Mouse (Mus musculus): Measurements from ENCODE around the gene Stxbp6. TPM values are rescaled to one million over a fixed set of nuclear protein-coding genes. Genes with fewer than 3 reads are reported as not detected.

Gene Stxbp6
- polyA plus RNA-seq, 1 experiment from 2014 or later: 20.0 TPM

DNA sequence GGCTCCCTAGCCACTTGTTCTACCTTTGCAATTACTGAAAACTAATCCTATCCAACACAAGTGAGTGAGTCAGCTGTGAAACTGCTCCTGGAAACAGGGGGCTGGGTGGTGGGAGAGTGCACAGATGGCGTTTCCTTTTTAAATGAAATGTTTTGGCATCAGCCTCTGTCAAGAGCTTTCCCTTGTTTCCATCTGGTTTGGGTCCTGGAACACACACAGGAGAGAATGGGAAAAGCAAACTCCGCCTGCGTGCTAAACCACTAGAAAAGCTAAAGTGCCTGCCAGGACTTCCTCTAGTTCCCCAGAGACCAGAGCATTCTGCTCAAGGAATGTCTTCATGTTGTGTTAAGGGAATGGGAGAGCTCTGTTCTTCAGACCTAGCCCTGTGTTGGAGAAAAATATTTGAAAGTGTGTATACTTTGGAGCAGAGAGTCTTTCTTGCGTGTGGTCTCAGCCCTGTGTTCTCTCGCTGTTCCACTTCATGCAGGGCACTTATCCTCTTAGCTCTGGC, 61.2 kb downstream of the Stxbp6 start:
- 34% methylated on average over 5 of the region's 5 CpGs for WGBS
- Histone ChIP-seq H3K27me3 (no peaks in the 10 kb centered on the region), H3K4me2 (no peak overlapping the region), H3K4me3 (no peak overlapping the region), H3K9ac (no peak overlapping the region), H3K9me3 (no peaks in the 10 kb centered on the region), H3K4me1 (peaks cover 21% of the 10 kb centered on the region), H3K27ac (peak overlapping the region; percentile 43), H3K36me3 (no peaks in the 10 kb centered on the region)
- peak; percentile 79 for ATAC-seq (ENCODE audit: insufficient number of reproducible peaks, low FRiP score, low TSS enrichment, low read depth)

- Histone ChIP-seq H3K4me3 (no peak overlapping the region), H3K9me3 (no peaks in the 10 kb centered on the region), H3K27ac (no peak overlapping the region; the same call in 1 of the 2 replicates), H3K4me1 (peaks cover 21% of the 10 kb centered on the region), H3K4me2 (0 out of 2 replicates have a peak overlapping the region, but pooled peaks have one; percentile 4), H3K27me3 (no peaks in the 10 kb centered on the region), H3K36me3 (no peaks in the 10 kb centered on the region), H3K9ac (no peak overlapping the region)
- no peak for ATAC-seq (ENCODE audit: insufficient number of reproducible peaks, low FRiP score, low TSS enrichment, low read depth)
- WGBS: 42% methylated on average over 11 of the region's 11 CpGs
Observed at GRCm38 (mm10) chr12:45011436-45012089, 62.9 kb downstream of the Stxbp6 start.

DNA sequence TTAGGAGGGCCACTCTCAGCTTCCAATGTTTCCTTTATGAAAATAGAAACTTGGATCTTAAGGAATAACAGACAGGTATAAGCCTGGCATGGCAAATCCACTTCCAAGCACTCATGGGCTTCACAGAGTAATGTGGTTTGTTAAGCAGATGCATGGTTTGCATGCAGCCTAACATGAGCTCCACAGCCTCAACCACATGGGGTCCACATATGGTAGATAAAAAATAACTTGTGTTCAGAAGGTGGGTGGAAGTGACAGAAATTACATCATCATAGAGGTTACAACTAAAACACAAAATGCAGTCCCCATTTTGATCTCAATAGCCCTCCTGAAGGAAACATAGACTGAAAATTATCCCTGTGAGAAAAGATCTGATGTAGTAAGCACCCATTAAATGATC, 63.5 kb downstream of the Stxbp6 start:
- Histone ChIP-seq H3K4me2 (no peak overlapping the region), H3K4me3 (no peak overlapping the region), H3K36me3 (no peaks in the 10 kb centered on the region), H3K9ac (no peak overlapping the region), H3K4me1 (peaks cover 22% of the 10 kb centered on the region), H3K27me3 (no peaks in the 10 kb centered on the region), H3K27ac (no peak overlapping the region), H3K9me3 (no peaks in the 10 kb centered on the region)
- no peak for ATAC-seq (ENCODE audit: insufficient number of reproducible peaks, low FRiP score, low TSS enrichment, low read depth)

DNA sequence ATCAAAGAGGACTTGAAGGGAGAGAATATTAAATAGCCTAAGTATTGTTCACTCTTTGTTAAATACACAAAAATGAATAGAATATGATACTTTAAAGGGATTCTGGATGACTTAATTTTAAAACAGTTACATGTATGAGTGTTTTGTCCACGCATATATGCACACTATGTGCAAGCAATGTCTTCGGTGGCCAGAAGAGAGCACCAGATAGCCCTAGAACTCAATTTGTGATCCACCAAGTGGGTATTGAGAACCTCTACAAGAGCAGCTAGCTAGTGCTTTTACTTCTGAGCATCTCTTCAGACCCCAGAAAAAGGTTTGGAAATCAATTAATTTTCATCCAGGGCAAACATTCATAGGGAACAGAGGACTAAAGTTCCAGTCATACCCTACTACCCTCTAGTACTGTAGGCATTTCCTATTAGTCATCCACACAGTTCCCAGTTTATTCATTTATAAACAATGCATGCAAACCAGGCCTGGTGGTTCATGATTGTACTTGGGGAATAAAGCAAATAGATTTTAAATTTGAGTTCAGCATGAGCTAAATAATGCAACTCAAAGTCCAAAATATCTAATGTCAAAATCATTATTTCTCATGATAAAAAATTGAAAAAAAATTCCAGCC, 64.4 kb downstream of the Stxbp6 start:
- Histone ChIP-seq H3K36me3 (no peaks in the 10 kb centered on the region), H3K4me3 (no peak overlapping the region), H3K4me2 (no peak overlapping the region), H3K27ac (no peak overlapping the region), H3K4me1 (peaks cover 25% of the 10 kb centered on the region), H3K9me3 (no peaks in the 10 kb centered on the region), H3K9ac (no peak overlapping the region), H3K27me3 (no peaks in the 10 kb centered on the region)
- WGBS: 91% methylated on average over 2 of the region's 2 CpGs
- ATAC-seq (ENCODE audit: insufficient number of reproducible peaks, low FRiP score, low TSS enrichment, low read depth): no peak

- Histone ChIP-seq H3K9ac (no peak overlapping the region), H3K4me1 (peaks cover 7% of the 10 kb centered on the region), H3K4me2 (no peak overlapping the region), H3K9me3 (no peaks in the 10 kb centered on the region), H3K27me3 (no peaks in the 10 kb centered on the region), H3K27ac (no peak overlapping the region), H3K36me3 (no peaks in the 10 kb centered on the region), H3K4me3 (no peak overlapping the region)
- no peak for ATAC-seq (ENCODE audit: insufficient number of reproducible peaks, low FRiP score, low TSS enrichment, low read depth)
- WGBS: 56% methylated on average over 2 of the region's 2 CpGs
Observed at GRCm38 (mm10) chr12:45006569-45006968, 67.9 kb downstream of the Stxbp6 start.

GRCm38 (mm10) chr12:45006049-45006448, 68.5 kb downstream of the Stxbp6 start:
- no peak overlapping the region for H3K4me3 ChIP-seq
- H3K27me3 ChIP-seq: no peaks in the 10 kb centered on the region
- peaks cover 4% of the 10 kb centered on the region for H3K4me1 ChIP-seq
- H3K4me2 ChIP-seq: no peak overlapping the region
- WGBS: 57% methylated on average over 4 of the region's 4 CpGs
- ATAC-seq (ENCODE audit: insufficient number of reproducible peaks, low FRiP score, low TSS enrichment, low read depth): 0 out of 2 replicates have a peak, but pooled peaks have one; percentile 30
- no peaks in the 10 kb centered on the region for H3K36me3 ChIP-seq
- H3K9me3 ChIP-seq: no peaks in the 10 kb centered on the region
- H3K9ac ChIP-seq: no peak overlapping the region
- H3K27ac ChIP-seq: 0 out of 2 replicates have a peak overlapping the region, but pooled peaks have one; percentile 17

- Histone ChIP-seq H3K27me3 (no peaks in the 10 kb centered on the region), H3K4me1 (peaks cover 4% of the 10 kb centered on the region), H3K9me3 (no peaks in the 10 kb centered on the region), H3K27ac (no peak overlapping the region), H3K4me3 (no peak overlapping the region), H3K36me3 (no peaks in the 10 kb centered on the region), H3K9ac (no peak overlapping the region), H3K4me2 (no peak overlapping the region)
- WGBS: 51% methylated on average over 1 of the region's 1 CpGs
- ATAC-seq (ENCODE audit: insufficient number of reproducible peaks, low FRiP score, low TSS enrichment, low read depth): no peak
Observed at GRCm38 (mm10) chr12:45001996-45002395, 72.5 kb downstream of the Stxbp6 start.

GRCm38 (mm10) chr12:44997422-44997821, 77.1 kb downstream of the Stxbp6 start:
- no peaks in the 10 kb centered on the region for H3K36me3 ChIP-seq
- no peak for ATAC-seq (ENCODE audit: insufficient number of reproducible peaks, low FRiP score, low TSS enrichment, low read depth)
- H3K4me1 ChIP-seq: no peaks in the 10 kb centered on the region; the same call in 1 of the 2 replicates
- H3K9ac ChIP-seq: no peak overlapping the region
- H3K4me2 ChIP-seq: no peak overlapping the region
- H3K9me3 ChIP-seq: no peaks in the 10 kb centered on the region
- no peak overlapping the region for H3K27ac ChIP-seq
- no peak overlapping the region for H3K4me3 ChIP-seq
- 92% methylated on average over 4 of the region's 4 CpGs for WGBS
- H3K27me3 ChIP-seq: no peaks in the 10 kb centered on the region

GRCm38 (mm10) chr12:44996897-44997296, 77.6 kb downstream of the Stxbp6 start:
- no peak for ATAC-seq (ENCODE audit: insufficient number of reproducible peaks, low FRiP score, low TSS enrichment, low read depth)
- Histone ChIP-seq H3K9me3 (no peaks in the 10 kb centered on the region), H3K9ac (no peak overlapping the region), H3K36me3 (no peaks in the 10 kb centered on the region), H3K27me3 (no peaks in the 10 kb centered on the region), H3K4me1 (no peaks in the 10 kb centered on the region; the same call in 1 of the 2 replicates), H3K27ac (no peak overlapping the region), H3K4me3 (no peak overlapping the region), H3K4me2 (no peak overlapping the region)
- WGBS: 87% methylated on average over 3 of the region's 3 CpGs

DNA sequence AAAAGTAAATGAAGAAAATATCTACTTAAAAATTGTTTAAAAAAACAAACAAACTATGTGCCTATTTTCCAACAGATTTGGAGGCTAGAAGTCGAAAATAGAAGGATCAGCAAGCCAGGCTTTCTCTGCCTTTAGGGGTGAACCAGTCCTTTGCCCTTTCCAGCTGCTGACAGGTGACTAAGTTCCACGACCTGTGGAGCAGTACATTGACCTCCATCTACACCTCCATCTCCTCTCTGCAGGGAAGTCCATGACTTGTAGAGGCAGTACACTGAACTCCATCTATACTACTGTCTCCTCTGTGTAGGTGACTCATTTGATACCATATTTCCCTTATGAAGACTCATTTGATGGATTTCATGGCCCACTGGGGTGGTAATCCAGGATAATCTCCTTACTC, 78.2 kb downstream of the Stxbp6 start:
- WGBS: 74% methylated on average over 2 of the region's 2 CpGs
- no peaks in the 10 kb centered on the region for H3K9me3 ChIP-seq
- no peak overlapping the region for H3K9ac ChIP-seq
- no peaks in the 10 kb centered on the region for H3K27me3 ChIP-seq
- H3K4me1 ChIP-seq: no peaks in the 10 kb centered on the region; the same call in 1 of the 2 replicates
- no peaks in the 10 kb centered on the region for H3K36me3 ChIP-seq
- no peak overlapping the region for H3K27ac ChIP-seq
- ATAC-seq (ENCODE audit: insufficient number of reproducible peaks, low FRiP score, low TSS enrichment, low read depth): no peak
- H3K4me2 ChIP-seq: no peak overlapping the region
- H3K4me3 ChIP-seq: no peak overlapping the region

GRCm38 (mm10) chr12:44993391-44993790, 81.1 kb downstream of the Stxbp6 start:
- no peaks in the 10 kb centered on the region for H3K36me3 ChIP-seq
- H3K27me3 ChIP-seq: no peaks in the 10 kb centered on the region
- no peaks in the 10 kb centered on the region for H3K9me3 ChIP-seq
- H3K4me3 ChIP-seq: no peak overlapping the region
- no peak overlapping the region for H3K27ac ChIP-seq
- 85% methylated on average over 3 of the region's 3 CpGs for WGBS
- no peak for ATAC-seq (ENCODE audit: insufficient number of reproducible peaks, low FRiP score, low TSS enrichment, low read depth)
- no peak overlapping the region for H3K4me2 ChIP-seq
- no peak overlapping the region for H3K9ac ChIP-seq
- 0 out of 2 replicates have a peak, but pooled peaks cover 6% of the 10 kb centered on the region for H3K4me1 ChIP-seq

DNA sequence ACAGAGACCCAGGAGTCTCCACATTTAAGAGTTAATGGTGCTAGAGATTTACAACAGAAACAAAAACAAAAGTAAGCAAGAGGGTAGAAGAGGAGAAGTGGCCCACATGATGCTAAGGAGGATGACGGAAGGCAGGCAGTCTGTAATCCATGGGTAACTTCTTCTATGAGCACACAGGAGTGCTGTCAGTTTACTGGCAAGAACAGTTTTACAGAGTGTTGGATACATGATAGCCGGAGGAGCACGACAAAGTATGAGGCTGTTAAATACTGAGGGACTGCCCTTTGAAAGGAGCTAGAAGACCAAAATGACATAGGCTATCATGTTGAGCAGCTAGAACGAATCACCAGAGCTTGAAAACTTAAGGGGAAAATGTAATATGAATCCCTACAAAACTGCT, 81.7 kb downstream of the Stxbp6 start:
- H3K4me2 ChIP-seq: no peak overlapping the region

More for the DNA sequence above, 81.7 kb downstream of the Stxbp6 start:
- WGBS: 57% methylated on average over 4 of the region's 4 CpGs
- ATAC-seq (ENCODE audit: insufficient number of reproducible peaks, low FRiP score, low TSS enrichment, low read depth): no peak
- 0 out of 2 replicates have a peak, but pooled peaks cover 6% of the 10 kb centered on the region for H3K4me1 ChIP-seq
- no peaks in the 10 kb centered on the region for H3K27me3 ChIP-seq
- no peak overlapping the region for H3K4me3 ChIP-seq
- H3K9ac ChIP-seq: no peak overlapping the region
- H3K27ac ChIP-seq: no peak overlapping the region
- H3K9me3 ChIP-seq: no peaks in the 10 kb centered on the region
- H3K36me3 ChIP-seq: no peaks in the 10 kb centered on the region
